ENCODE assay signal across 12 mouse cellular contexts in genomic region chr5:90394322-90394721, GRCm38 (mm10).
"Had no signal": no experiment of that assay in that cellular context is flagged by ENCODE, and none has a peak within 500 bp of the region (broad histone marks: within the 10 kb centered on the region; RNA-seq: fewer than 3 reads in every experiment).

No protein-coding gene starts in this region.

- H3K9me3 ChIP-seq: limb, embryonic 10.5 days; liver, embryonic 12.5 days; midbrain, embryonic 13.5 days; neural tube, embryonic 15.5 days had no signal

- H3K36me3 ChIP-seq: limb, embryonic 10.5 days; liver, embryonic 12.5 days; midbrain, embryonic 13.5 days; neural tube, embryonic 15.5 days had no signal

- DNase-seq: kidney, adult 11 months; kidney, adult 9 months; kidney, postnatal 36 days; lung, postnatal 4 days; right cerebral cortex, adult 18-20 months; right cerebral cortex, postnatal 25 days; thymus, postnatal 36 days had no signal

- H3K27me3 ChIP-seq: liver, embryonic 12.5 days; midbrain, embryonic 13.5 days; neural tube, embryonic 15.5 days had no signal

- H3K27ac ChIP-seq: kidney, postnatal 0 days; limb, embryonic 10.5 days; liver, embryonic 12.5 days; midbrain, embryonic 13.5 days; neural tube, embryonic 15.5 days had no signal

- H3K4me1 ChIP-seq: limb, embryonic 10.5 days; liver, embryonic 12.5 days; midbrain, embryonic 13.5 days; neural tube, embryonic 15.5 days had no signal

- H3K4me2 ChIP-seq: liver, embryonic 12.5 days; midbrain, embryonic 13.5 days; neural tube, embryonic 15.5 days had no signal

- H3K4me3 ChIP-seq: limb, embryonic 10.5 days; liver, embryonic 12.5 days; midbrain, embryonic 13.5 days; neural tube, embryonic 15.5 days had no signal

- H3K9ac ChIP-seq: liver, embryonic 12.5 days; midbrain, embryonic 13.5 days; neural tube, embryonic 15.5 days had no signal

- ATAC-seq: liver, embryonic 12.5 days; midbrain, embryonic 13.5 days had no signal
